Mouse (Mus musculus) neural tube, embryonic 14.5 days (tissue): Measurements from ENCODE around the gene Pts. TPM values are rescaled to one million over a fixed set of nuclear protein-coding genes. Genes with fewer than 3 reads are reported as not detected.

Source experiments
- ATAC-seq: fragments of 200-750 bp; cut with Nextera tagmentation; 2 replicates; pipeline ENCODE4 v1.8.0; 2017; ENCODE audit warnings: low read depth, mild to moderate bottlenecking, moderate TSS enrichment, moderate library complexity
- H3K27ac ChIP-seq: fragments of 300-500 bp; sonication (generic); 2 replicates; pipeline ENCODE4 v1.5.1; 2014; ENCODE audit warnings: low read depth, mild to moderate bottlenecking, control low read depth, low read length, moderate library complexity, mixed read lengths
- H3K27me3 ChIP-seq: fragments of 300-500 bp; sonication (generic); 2 replicates; pipeline ENCODE4 v1.6.1; 2014; ENCODE audit warnings: low read length; ENCODE audit not compliant: control insufficient read depth, insufficient read depth
- H3K36me3 ChIP-seq: fragments of 300-500 bp; sonication (generic); 2 replicates; pipeline ENCODE4 v1.6.1; 2014; ENCODE audit warnings: low read length, mixed read lengths; ENCODE audit not compliant: control insufficient read depth, insufficient read depth
- H3K4me1 ChIP-seq: fragments of 300-500 bp; sonication (generic); 2 replicates; pipeline ENCODE4 v1.6.1; 2014; ENCODE audit warnings: low read length; ENCODE audit not compliant: control insufficient read depth, insufficient read depth
- H3K4me2 ChIP-seq: fragments of 300-500 bp; sonication (generic); 2 replicates; pipeline ENCODE4 v1.6.1; 2014; ENCODE audit warnings: mild to moderate bottlenecking, low read depth, low read length, control low read depth
- H3K4me3 ChIP-seq: fragments of 300-500 bp; sonication (generic); 2 replicates; pipeline ENCODE4 v1.5.1; 2014; ENCODE audit warnings: low read depth, low read length, control low read depth, mixed read lengths
- H3K9ac ChIP-seq: fragments of 300-500 bp; sonication (generic); replicated peaks from 2 replicates; pipeline ENCODE4 v1.6.1; 2014; ENCODE audit warnings: low read depth, mild to moderate bottlenecking, control low read depth, low read length, mixed read lengths
- H3K9me3 ChIP-seq: fragments of 300-500 bp; sonication (generic); 2 replicates; pipeline ENCODE4 v1.6.1; 2016; ENCODE audit warnings: low read length; ENCODE audit not compliant: control insufficient read depth
- WGBS: fragments of 180-500 bp; shearing (Covaris S2); extraction: QIAGEN DNeasy Blood & Tissue Kit; methylation state at CpG from one replicate; pipeline ENCODE4 v1.1.7; 2014; 5-methylcytosine and 5-hydroxymethylcytosine counted together
- polyA plus RNA-seq: library from polyadenylated mRNA; unstranded; fragments of >200 nt; fragmentation: Nextera tagmentation; extraction: Ambion mirVana; gene quantifications from 2 replicates; pipeline ENCODE4 v1.2.1, GENCODE M21; 2014

Pts gene
- polyA plus RNA-seq, 1 experiment from 2014 or later = 126 TPM

GRCm38 (mm10) chr9:50521562-50521961 is 7.0 kb downstream of the Pts start:
- no peak for ATAC-seq
- WGBS = 64% methylated on average over 2 of the region's 2 CpGs
- Histone ChIP-seq H3K4me2 (no peak overlapping the region), H3K36me3 (no peaks in the 10 kb centered on the region), H3K4me3 (no peak overlapping the region), H3K27me3 (no peaks in the 10 kb centered on the region), H3K4me1 (no peaks in the 10 kb centered on the region), H3K9me3 (no peaks in the 10 kb centered on the region), H3K27ac (no peak overlapping the region), H3K9ac (no peak overlapping the region)

- WGBS = 90% methylated on average over 6 of the region's 6 CpGs
- H3K27ac ChIP-seq = no peak overlapping the region
- H3K27me3 ChIP-seq = no peaks in the 10 kb centered on the region
- no peak overlapping the region for H3K4me2 ChIP-seq
- H3K4me3 ChIP-seq = no peak overlapping the region
- no peaks in the 10 kb centered on the region for H3K4me1 ChIP-seq
- ATAC-seq = no peak
- H3K36me3 ChIP-seq = no peaks in the 10 kb centered on the region
- no peaks in the 10 kb centered on the region for H3K9me3 ChIP-seq
- H3K9ac ChIP-seq = no peak overlapping the region
Observed at GRCm38 (mm10) chr9:50520748-50521147, 7.8 kb downstream of the Pts start.

GRCm38 (mm10) chr9:50518781-50519180 is 9.7 kb downstream of the Pts start:
- Histone ChIP-seq H3K4me1 (no peaks in the 10 kb centered on the region), H3K4me2 (no peak overlapping the region), H3K27ac (no peak overlapping the region), H3K9me3 (no peaks in the 10 kb centered on the region), H3K4me3 (no peak overlapping the region), H3K36me3 (no peaks in the 10 kb centered on the region), H3K27me3 (no peaks in the 10 kb centered on the region), H3K9ac (no peak overlapping the region)
- WGBS = 10% methylated on average over 2 of the region's 2 CpGs
- no peak for ATAC-seq

- Histone ChIP-seq H3K27ac (no peak overlapping the region), H3K4me1 (no peaks in the 10 kb centered on the region), H3K27me3 (no peaks in the 10 kb centered on the region), H3K4me2 (no peak overlapping the region), H3K9me3 (no peaks in the 10 kb centered on the region), H3K4me3 (no peak overlapping the region), H3K36me3 (no peaks in the 10 kb centered on the region), H3K9ac (no peak overlapping the region)
- 90% methylated on average over 5 of the region's 5 CpGs for WGBS
- no peak for ATAC-seq
Observed at GRCm38 (mm10) chr9:50515462-50515861, 13.1 kb downstream of the Pts start.

GRCm38 (mm10) chr9:50507570-50507969 is 21.0 kb downstream of the Pts start:
- ATAC-seq = no peak

GRCm38 (mm10) chr9:50505405-50505804 is 23.1 kb downstream of the Pts start:
- no peaks in the 10 kb centered on the region for H3K9me3 ChIP-seq
- H3K9ac ChIP-seq = no peak overlapping the region
- H3K4me2 ChIP-seq = no peak overlapping the region
- H3K4me3 ChIP-seq = no peak overlapping the region
- H3K36me3 ChIP-seq = no peaks in the 10 kb centered on the region
- no peaks in the 10 kb centered on the region for H3K27me3 ChIP-seq
- no peaks in the 10 kb centered on the region for H3K4me1 ChIP-seq
- WGBS = 50% methylated on average over 6 of the region's 6 CpGs
- no peak for ATAC-seq
- H3K27ac ChIP-seq = no peak overlapping the region

More at GRCm38 (mm10) chr9:50507570-50507969, 21.0 kb downstream of the Pts start:
- 79% methylated on average over 7 of the region's 7 CpGs for WGBS
- Histone ChIP-seq H3K4me1 (no peaks in the 10 kb centered on the region), H3K9ac (no peak overlapping the region), H3K9me3 (no peaks in the 10 kb centered on the region), H3K27me3 (no peaks in the 10 kb centered on the region), H3K4me2 (no peak overlapping the region), H3K4me3 (no peak overlapping the region), H3K27ac (no peak overlapping the region), H3K36me3 (no peaks in the 10 kb centered on the region)

GRCm38 (mm10) chr9:50502949-50503348 is 25.6 kb downstream of the Pts start:
- H3K4me1 ChIP-seq = no peaks in the 10 kb centered on the region
- H3K27me3 ChIP-seq = no peaks in the 10 kb centered on the region
- H3K4me3 ChIP-seq = no peak overlapping the region
- H3K36me3 ChIP-seq = no peaks in the 10 kb centered on the region
- H3K4me2 ChIP-seq = no peak overlapping the region
- no peak for ATAC-seq
- no peak overlapping the region for H3K9ac ChIP-seq
- 80% methylated on average over 3 of the region's 3 CpGs for WGBS
- H3K27ac ChIP-seq = no peak overlapping the region
- no peaks in the 10 kb centered on the region for H3K9me3 ChIP-seq

- ATAC-seq = peak; percentile 89
- WGBS = 28% methylated on average over 14 of the region's 14 CpGs
- no peaks in the 10 kb centered on the region for H3K36me3 ChIP-seq
- 0 out of 2 replicates have a peak, but pooled peaks cover 5% of the 10 kb centered on the region for H3K4me1 ChIP-seq
- H3K9me3 ChIP-seq = no peaks in the 10 kb centered on the region
- peak overlapping the region; percentile 32; the same call in 1 of the 2 replicates for H3K9ac ChIP-seq
- peak overlapping the region; percentile 61 for H3K27ac ChIP-seq
- no peaks in the 10 kb centered on the region for H3K27me3 ChIP-seq
- H3K4me2 ChIP-seq = peak overlapping the region; percentile 56
- H3K4me3 ChIP-seq = peak overlapping the region; percentile 29
Observed at GRCm38 (mm10) chr9:50500974-50501501, 27.5 kb downstream of the Pts start.

- peak overlapping the region; percentile 32; the same call in 1 of the 2 replicates for H3K9ac ChIP-seq
Observed at GRCm38 (mm10) chr9:50500467-50500973, 28.0 kb downstream of the Pts start.

More at GRCm38 (mm10) chr9:50500467-50500973, 28.0 kb downstream of the Pts start:
- Histone ChIP-seq H3K4me2 (peak overlapping the region; percentile 56), H3K9me3 (no peaks in the 10 kb centered on the region), H3K4me3 (peak overlapping the region; percentile 29), H3K4me1 (0 out of 2 replicates have a peak, but pooled peaks cover 5% of the 10 kb centered on the region), H3K27me3 (no peaks in the 10 kb centered on the region), H3K27ac (peak overlapping the region; percentile 49; the same call in 1 of the 2 replicates), H3K36me3 (no peaks in the 10 kb centered on the region)
- no peak for ATAC-seq
- WGBS = 68% methylated on average over 15 of the region's 15 CpGs
